Mouse (Mus musculus) T-cell, adult 2 months (primary cell): ENCODE data around the gene Ccdc85c.
A peak's percentile ranks its signal among the peaks of the same experiment; 100 is the strongest.

ENCODE experiments used
- DNase-seq: peaks from one replicate; pipeline ENCODE4 v3.0.0; 2022; ENCODE audit warnings: low spot score

Ccdc85c gene

DNA sequence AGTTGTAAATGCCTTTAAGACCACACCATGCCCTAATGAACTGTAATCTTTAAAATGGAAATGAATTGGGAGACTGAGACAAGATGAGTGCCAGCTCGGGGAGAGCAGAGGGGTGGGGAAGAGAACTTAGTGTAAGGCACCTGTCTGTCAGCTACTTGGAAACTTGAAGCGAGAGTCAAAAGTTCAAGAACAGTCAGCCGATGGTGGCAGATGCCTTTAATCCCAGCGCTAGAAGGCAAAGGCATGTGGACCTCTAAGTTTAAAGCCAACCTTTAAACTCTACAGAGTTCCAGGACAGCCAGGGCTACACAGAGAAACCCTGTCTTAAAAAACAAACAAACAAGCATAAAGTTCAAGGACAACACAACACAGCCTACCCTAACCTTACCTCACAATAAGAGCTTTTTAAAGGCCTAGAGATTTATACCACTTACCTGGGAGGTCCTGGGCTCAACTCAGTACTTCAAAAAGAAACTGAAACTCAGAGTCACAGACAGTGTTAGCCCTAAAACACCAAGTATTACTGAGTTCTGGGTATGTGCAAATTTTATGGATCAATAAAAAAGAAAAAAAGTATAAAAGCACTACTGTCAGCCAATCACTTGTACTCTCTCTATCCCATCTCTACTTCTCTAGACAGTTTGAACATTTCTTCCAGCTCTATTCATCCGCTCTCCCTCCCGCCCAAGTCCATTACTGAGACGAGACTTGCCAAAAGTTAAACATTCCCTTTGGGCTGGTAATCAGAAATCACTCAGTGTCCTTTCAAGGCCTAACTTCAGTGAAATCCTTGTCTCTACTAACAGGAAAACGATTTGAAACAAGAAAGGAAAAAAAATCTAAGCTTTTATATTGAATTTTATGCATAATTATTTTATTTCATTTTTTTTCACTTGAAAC lies 100.4 kb downstream of the Ccdc85c start:
- DNase-seq = no peak

DNA sequence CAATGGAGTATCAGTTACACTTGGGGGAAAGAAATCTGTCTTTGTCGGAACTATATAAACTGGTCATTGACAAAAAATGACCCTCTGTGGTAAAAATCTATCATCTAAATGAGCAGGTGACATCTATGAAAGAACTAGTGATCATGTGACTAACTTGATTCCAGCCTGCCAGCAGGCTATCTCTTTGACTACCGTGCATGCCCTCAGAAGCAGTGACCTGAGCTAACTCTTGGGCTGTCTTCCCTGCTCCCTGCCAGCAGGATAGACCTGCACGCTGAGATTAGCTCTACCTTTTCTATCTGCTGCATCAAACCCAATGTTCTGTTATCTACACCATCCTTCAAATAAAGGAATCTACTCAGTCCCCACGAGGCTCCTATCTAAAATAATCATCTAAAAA lies 102.6 kb downstream of the Ccdc85c start:
- DNase-seq = no peak

DNA sequence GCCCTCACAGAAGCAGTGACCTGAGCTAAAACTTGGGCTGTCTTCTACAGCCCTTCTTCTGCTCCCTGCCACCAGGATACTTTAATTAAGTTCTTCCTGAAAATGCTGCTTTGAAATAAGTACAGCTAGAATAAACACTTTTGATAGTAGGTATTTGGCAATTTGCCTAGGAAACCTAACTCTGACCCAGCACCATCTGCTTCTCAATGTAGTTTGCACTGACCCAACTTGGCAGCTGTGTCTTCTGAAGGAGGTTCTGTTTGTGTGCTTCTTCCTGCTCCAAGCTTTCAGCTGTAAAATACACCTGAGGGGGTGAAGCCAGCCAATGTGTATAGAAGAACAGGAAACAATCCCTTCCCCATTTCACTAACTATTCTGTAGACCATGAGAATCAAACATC lies 103.9 kb downstream of the Ccdc85c start:
- DNase-seq = no peak

DNA sequence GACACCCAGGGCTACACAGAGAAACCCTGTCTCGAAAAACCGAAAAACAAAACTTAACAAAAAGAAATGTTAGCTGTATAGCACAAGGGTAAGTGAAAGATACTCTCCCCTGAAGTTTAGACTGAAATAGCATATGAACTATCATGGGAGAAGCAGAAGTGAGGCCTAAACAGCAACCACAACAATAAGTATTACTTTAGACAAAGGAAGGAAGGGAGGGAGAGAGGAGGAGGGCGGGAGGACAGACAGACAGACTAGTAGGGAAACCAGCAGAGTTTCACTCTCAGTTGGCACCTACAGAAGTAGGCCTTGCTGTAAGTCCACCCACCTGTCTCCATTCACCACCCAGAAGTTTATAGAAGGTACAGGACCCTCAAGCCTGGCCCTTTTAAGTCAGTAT lies 104.8 kb downstream of the Ccdc85c start:
- DNase-seq = no peak

DNA sequence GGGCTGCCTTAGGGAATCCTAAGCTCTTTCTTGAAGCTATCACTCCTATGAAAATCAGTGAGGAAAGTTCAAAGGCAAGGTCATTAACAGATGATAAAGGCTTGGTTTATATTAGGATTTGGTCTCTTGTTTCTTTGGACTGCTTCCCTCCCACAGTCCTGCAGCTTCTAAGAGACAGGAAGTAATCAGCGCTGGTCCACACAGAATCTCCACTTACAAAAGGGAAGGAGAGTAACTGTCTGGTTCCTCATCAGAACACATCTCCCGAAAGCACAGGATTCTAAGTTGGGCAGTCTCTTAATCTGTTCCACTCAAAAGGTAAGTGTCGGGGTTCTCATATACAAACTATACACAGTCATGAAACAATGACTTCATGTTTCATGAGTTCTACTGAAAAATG lies 106.3 kb downstream of the Ccdc85c start:
- DNase-seq = no peak

DNA sequence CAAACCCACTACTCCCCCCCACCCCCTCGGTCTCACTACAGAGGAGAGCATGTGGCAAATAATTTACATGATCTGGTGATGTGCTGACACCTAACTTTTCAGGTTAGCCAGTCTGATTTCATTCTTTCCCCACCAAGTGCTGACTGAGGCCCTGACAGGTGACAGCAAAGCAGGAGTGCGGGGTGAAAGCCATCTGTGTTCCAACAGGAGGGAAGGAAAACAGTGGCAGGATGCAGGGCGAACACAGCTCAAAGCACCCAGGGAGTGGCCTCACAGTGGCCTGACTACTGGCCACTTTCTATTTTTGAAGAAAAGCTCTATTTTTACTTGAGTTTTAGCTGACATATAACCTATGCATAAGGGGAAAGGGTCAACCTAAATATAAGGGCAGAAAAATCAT lies 111.5 kb downstream of the Ccdc85c start:
- DNase-seq = no peak

DNA sequence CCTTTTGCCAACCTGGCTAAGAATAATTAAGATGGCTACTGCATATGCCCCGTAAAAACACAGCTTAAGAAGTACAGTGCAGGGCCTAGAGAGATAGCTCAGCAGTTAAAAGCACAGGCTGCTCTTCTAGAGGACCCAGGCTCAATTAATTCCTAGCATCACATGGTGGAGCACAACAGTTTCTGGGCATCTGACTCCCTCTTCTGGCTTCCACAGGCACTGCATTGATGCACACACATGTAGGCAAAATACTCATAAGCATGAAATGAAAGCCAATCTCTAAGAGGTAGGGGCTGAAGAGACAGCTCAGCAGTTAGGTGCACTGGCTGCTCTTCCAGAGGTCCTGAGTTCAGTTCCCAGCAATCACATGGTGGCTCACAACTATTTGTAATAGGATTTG lies 113.2 kb downstream of the Ccdc85c start:
- peak; percentile 16 for DNase-seq

DNA sequence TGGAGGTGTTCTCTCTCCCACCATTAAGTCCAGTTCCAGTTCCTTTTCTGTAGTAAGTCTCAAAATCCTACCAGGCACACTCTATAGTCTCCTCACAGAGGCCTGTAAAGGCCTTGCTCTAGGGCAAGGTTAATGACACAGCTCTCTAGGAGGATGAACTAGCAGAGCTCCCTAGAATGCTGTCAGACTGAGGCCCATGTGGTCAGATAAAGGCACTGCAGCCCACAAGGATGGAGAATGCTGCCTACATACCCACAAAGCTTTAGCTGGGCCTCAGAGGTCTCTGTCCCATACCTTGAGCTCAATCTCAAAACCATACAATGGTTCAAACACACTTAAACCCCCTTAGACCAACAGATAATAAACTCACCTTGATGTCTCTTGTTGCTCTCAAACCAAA lies 115.4 kb downstream of the Ccdc85c start:
- DNase-seq = no peak
